Mouse (Mus musculus) cerebellum, adult 9-10 months (tissue): ENCODE measurements around the gene Kl.

ENCODE experiments used
- DNase-seq: peaks from one replicate; pipeline ENCODE4 v3.0.0; 2022

Gene Kl

GRCm38 (mm10) chr5:150952328-150952668, at the start of gene Kl:
Gene Kl, plus strand, starts transcription at chr5:150952607.
- DNase-seq = no peak

- DNase-seq = no peak
Observed at GRCm38 (mm10) chr5:150906053-150907040, 46.1 kb upstream of the Kl start.

- no peak for DNase-seq
Observed at GRCm38 (mm10) chr5:150912156-150912555, 40.3 kb upstream of the Kl start.

GRCm38 (mm10) chr5:150912656-150913055, 39.8 kb upstream of the Kl start:
- DNase-seq = no peak

GRCm38 (mm10) chr5:150915080-150916055, 37.0 kb upstream of the Kl start:
- DNase-seq = no peak

GRCm38 (mm10) chr5:150917131-150917858, 35.1 kb upstream of the Kl start:
- DNase-seq = no peak

DNA sequence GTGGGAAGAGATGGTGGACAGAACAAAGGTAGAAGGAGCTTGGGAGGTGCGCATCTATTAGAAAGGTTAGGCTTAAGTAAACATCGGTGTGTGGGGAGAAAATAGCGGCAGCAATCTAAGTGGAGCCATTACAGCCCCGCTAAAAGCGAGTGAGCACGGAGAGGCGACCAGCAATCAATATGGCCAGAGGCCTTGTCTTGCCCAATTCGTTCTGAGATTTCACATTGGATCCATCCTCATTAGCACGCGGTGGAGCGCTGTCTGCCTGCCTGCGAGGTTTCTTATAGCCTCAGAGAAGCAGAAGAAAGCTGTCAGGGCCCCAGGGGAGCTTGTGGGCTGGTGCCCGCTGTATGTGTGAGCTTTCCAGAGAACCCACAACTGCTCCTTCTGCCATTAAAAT, 33.8 kb upstream of the Kl start:
- DNase-seq = no peak

DNA sequence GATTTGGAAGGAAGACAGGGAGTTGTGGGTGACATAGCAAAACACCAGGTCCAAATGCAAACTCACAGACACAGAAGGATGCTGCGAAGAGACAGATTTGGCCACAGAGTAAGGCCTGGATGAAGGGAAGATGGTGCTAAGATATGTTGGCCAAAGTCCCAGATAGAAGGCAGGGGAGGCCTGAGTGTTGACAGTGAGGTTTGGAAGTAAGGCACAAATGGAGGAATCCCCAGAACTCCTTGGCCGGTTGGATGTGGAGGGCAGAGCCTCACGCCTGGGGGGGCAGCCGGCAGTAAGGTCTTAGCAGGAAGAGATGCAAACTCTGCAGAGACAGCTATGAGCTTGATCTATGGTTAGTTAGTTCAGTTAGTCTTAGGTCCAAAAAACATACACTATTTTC, 33.1 kb upstream of the Kl start:
- no peak for DNase-seq

- no peak for DNase-seq
Observed at GRCm38 (mm10) chr5:150919961-150920360, 32.4 kb upstream of the Kl start.

- no peak for DNase-seq
Observed at GRCm38 (mm10) chr5:150929406-150929805, 23.0 kb upstream of the Kl start.

DNA sequence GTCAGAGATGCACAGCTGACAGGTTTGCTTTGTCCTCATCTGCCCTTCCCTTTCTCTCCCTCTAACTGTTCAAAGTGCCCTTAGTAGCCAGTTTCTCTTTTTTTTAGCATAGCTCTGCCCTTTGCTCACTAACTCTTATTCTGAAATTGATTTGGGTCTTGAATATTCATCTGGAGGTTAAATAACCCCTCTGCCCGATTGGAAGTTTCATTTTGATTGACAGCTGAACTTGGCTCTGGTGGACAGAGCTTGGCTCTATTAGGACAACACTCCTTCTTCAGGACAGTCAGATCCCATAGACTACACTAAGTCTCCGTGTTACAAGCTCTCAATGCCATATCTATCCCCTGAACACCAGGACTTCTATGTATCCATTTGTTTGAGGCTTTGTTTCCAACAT, 19.8 kb upstream of the Kl start:
- no peak for DNase-seq

GRCm38 (mm10) chr5:150936213-150936612, 16.2 kb upstream of the Kl start:
- DNase-seq = peak; percentile 45

DNA sequence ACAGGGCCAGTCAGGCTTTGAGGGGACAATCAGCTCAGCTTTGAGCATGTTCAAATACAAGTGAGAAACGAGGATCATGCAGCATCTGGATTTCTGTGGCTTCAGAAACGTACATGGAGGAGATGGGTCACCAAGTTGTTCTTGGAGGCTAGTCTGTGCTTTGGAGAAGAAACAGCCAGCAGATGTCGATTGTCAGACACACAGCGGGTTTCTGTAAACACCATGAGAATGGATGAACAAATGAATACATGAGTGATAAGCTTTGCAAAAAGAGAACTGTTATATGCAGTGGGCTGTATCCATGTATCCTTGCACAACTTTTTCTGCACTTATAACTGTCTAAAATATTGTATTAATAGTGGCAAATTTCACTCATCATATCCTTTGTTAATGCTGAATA, 15.6 kb upstream of the Kl start:
- DNase-seq = no peak

DNA sequence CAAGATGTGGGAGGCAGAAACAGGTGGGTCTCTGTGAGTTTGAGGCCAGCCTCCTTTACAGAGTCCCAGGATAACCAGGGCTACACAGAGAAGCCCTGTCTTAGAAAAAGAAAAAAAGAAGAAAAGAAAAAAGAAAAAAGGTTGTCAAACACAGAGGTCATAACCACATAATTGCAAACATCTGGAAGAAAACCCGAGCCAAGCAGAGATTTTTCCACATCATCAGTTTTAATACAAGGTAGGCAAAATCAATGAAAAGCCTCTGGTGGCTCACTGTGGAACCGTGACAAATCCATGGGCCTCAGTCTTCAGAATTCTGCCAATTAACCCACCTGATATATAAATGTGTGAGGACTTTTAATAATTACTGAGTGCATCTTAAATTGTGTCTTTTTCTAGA, 14.9 kb upstream of the Kl start:
- no peak for DNase-seq

GRCm38 (mm10) chr5:150945576-150945975, 6.8 kb upstream of the Kl start:
- no peak for DNase-seq

GRCm38 (mm10) chr5:150949131-150949530, 3.3 kb upstream of the Kl start:
- DNase-seq = no peak

- no peak for DNase-seq
Observed at GRCm38 (mm10) chr5:150951325-150951724, 1.1 kb upstream of the Kl start.

GRCm38 (mm10) chr5:150952669-150953521, 488 bp downstream of the Kl start:
- no peak for DNase-seq

- DNase-seq = no peak
Observed at GRCm38 (mm10) chr5:150954791-150955190, 2.4 kb downstream of the Kl start.

GRCm38 (mm10) chr5:150959861-150960260, 7.5 kb downstream of the Kl start:
- no peak for DNase-seq

- DNase-seq = no peak
Observed at GRCm38 (mm10) chr5:150961615-150962014, 9.2 kb downstream of the Kl start.

DNA sequence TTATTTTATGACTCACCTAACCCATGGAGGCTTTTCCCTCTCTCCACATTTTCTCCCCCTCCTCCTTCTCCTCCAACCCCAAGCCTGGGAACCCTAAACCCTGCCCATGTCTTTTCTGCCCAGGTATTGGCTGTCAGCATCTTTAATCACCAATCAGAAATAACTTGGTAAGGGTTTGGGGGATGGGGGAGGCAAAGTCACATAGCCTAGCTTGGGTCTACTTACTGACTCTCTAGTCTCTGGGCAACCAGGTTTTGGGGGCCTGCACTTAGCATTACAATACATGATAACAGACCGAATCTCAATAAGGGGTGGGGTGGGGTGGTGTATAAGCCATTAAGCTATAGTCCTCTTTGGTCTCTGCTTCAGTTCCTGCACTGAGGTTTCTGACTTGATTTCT, 10.3 kb downstream of the Kl start:
- DNase-seq = no peak
